Mouse (Mus musculus): ENCODE measurements around the gene Il1rl1.

GRCm38 (mm10) chr1:40391374-40391773 is 38.0 kb upstream of the Il1rl1 start:
- no peak for TF ChIP-seq CTCF (IDR thresholded peaks at IDR 0.05; ENCODE audit: low read depth)
- no peak for TF ChIP-seq EP300 (IDR thresholded peaks at IDR 0.05; ENCODE audit: low read depth)
